In genomic region chr3:95639694-95640093, GRCm38 (mm10) we compare ENCODE assay signal across 19 mouse cellular contexts. TPM values are rescaled to one million over a fixed set of nuclear protein-coding genes. Genes with fewer than 3 reads are reported as not detected.
DNase-seq lines count a peak whose midpoint lies in the region; ATAC-seq and TF ChIP-seq lines count a peak whose summit lies in the region.
"Had no signal": no experiment of that assay in that cellular context is flagged by ENCODE, and none has a peak within 500 bp of the region (broad histone marks: within the 10 kb centered on the region; RNA-seq: fewer than 3 reads in every experiment).

No protein-coding gene starts in this region.

- TF ChIP-seq CTCF in heart, adult 2 months (IDR thresholded peaks at IDR 0.05), result peak; percentile 57
- TF ChIP-seq CTCF in lung, adult 2 months (IDR thresholded peaks at IDR 0.05; ENCODE audit: insufficient read depth, low read length), result peak; percentile 15; the same call in 1 of the 2 replicates
- no peak for TF ChIP-seq CTCF in ES-Bruce4 (IDR thresholded peaks at IDR 0.05; ENCODE audit: low read depth, low read length)
- TF ChIP-seq CTCF in bone marrow, adult 2 months (IDR thresholded peaks at IDR 0.05; ENCODE audit: control insufficient read depth, insufficient read depth, low read length), result 0 out of 2 replicates have a peak, but pooled peaks have one; percentile 9

- TF ChIP-seq POLR2A in heart, adult 2 months (IDR thresholded peaks at IDR 0.05; ENCODE audit: insufficient read depth, low read depth, low read length), result no peak
- no peak for TF ChIP-seq POLR2A in lung, adult 2 months (IDR thresholded peaks at IDR 0.05; ENCODE audit: borderline replicate concordance, extremely low read depth, low read depth, low read length)
- no peak for TF ChIP-seq POLR2A in ES-Bruce4 (IDR thresholded peaks at IDR 0.05; ENCODE audit: insufficient read depth, low read length)
- TF ChIP-seq POLR2A in bone marrow, adult 2 months (IDR thresholded peaks at IDR 0.05; ENCODE audit: borderline replicate concordance, control insufficient read depth, low read depth, low read length), result no peak

- intact Hi-C loops in heart, adult 2 months (cut with DNase I), result loop anchor here (5.0 kb wide), 1 partner anchor 178 kb away; the partner anchor contains the start of gene Rprd2
- intact Hi-C loops in heart, postnatal 36 days (cut with DNase I), result no loop called here

- WGBS in heart, adult 2 months, result 93% methylated on average over 1 of the region's 1 CpGs
- WGBS in lung, adult 2 months, result 83% methylated on average over 1 of the region's 1 CpGs
- WGBS in bone marrow, adult 2 months, result 88% methylated on average over 1 of the region's 1 CpGs
- WGBS in midbrain, embryonic 13.5 days, result 100% methylated on average over 1 of the region's 1 CpGs

- H3K9ac ChIP-seq in heart, adult 2 months (ENCODE audit: low read depth, low read length), result no peak overlapping the region
- H3K9ac ChIP-seq in ES-Bruce4 (ENCODE audit: low read depth, poor library complexity, severe bottlenecking), result no peak overlapping the region
- no peak overlapping the region for H3K9ac ChIP-seq in midbrain, embryonic 13.5 days (replicated peaks)
- H3K9ac ChIP-seq: heart, embryonic 12.5 days; limb, embryonic 15.5 days had no signal

- no peaks in the 10 kb centered on the region for H3K27me3 ChIP-seq in heart, adult 2 months (ENCODE audit: control insufficient read depth, insufficient read depth, low read length)
- no peaks in the 10 kb centered on the region for H3K27me3 ChIP-seq in ES-Bruce4 (ENCODE audit: control insufficient read depth, insufficient read depth, low read length, poor library complexity, severe bottlenecking)
- H3K27me3 ChIP-seq in midbrain, embryonic 13.5 days, result no peaks in the 10 kb centered on the region
- H3K27me3 ChIP-seq: heart, embryonic 12.5 days; limb, embryonic 15.5 days had no signal

- peaks cover 1% of the 10 kb centered on the region; the same call in 1 of the 2 replicates for H3K4me1 ChIP-seq in heart, adult 2 months (ENCODE audit: control insufficient read depth, insufficient read depth, low read length)
- peaks cover 4% of the 10 kb centered on the region; the same call in 1 of the 2 replicates for H3K4me1 ChIP-seq in lung, adult 2 months (ENCODE audit: control insufficient read depth, insufficient read depth, low read length)
- peaks cover 7% of the 10 kb centered on the region for H3K4me1 ChIP-seq in ES-Bruce4 (ENCODE audit: control insufficient read depth, insufficient read depth, low read length)
- no peaks in the 10 kb centered on the region; the same call in 1 of the 2 replicates for H3K4me1 ChIP-seq in bone marrow, adult 2 months (ENCODE audit: control insufficient read depth, insufficient read depth, low read length)
- no peaks in the 10 kb centered on the region for H3K4me1 ChIP-seq in midbrain, embryonic 13.5 days (replicated peaks)
- H3K4me1 ChIP-seq: limb, embryonic 15.5 days had no signal

- no peak for DNase-seq in heart, adult 2 months
- no peak for DNase-seq in heart, postnatal 36 days
- DNase-seq in lung, adult 2 months, result no peak
- DNase-seq in lung, adult 18-20 months, result no peak
- DNase-seq in urinary bladder, postnatal 36 days (ENCODE audit: low spot score in 2 of 2), result no peak
- DNase-seq: adrenal gland, postnatal 10 days; cerebellum, adult 9-11 months; embryo, embryonic 11 days; gastrocnemius, postnatal 25 days; lung, postnatal 4 days; right cerebral cortex, adult 18-20 months had no signal

- H3K4me2 ChIP-seq in midbrain, embryonic 13.5 days (replicated peaks), result no peak overlapping the region
- H3K4me2 ChIP-seq: heart, embryonic 12.5 days; limb, embryonic 15.5 days; midbrain, embryonic 11.5 days had no signal

- no peak for TF ChIP-seq EP300 in heart, adult 2 months (IDR thresholded peaks at IDR 0.05; ENCODE audit: insufficient read depth, low read depth, low read length)
- no peak for TF ChIP-seq EP300 in ES-Bruce4 (IDR thresholded peaks at IDR 0.05; ENCODE audit: insufficient read depth, low read depth, low read length)

- H3K9me3 ChIP-seq in ES-Bruce4 (replicated peaks; ENCODE audit: control insufficient read depth, insufficient read depth, low read length, poor library complexity, severe bottlenecking), result no peaks in the 10 kb centered on the region
- no peaks in the 10 kb centered on the region for H3K9me3 ChIP-seq in midbrain, embryonic 13.5 days
- H3K9me3 ChIP-seq: heart, embryonic 12.5 days; limb, embryonic 15.5 days had no signal

- no peak overlapping the region for H3K4me3 ChIP-seq in heart, adult 2 months
- H3K4me3 ChIP-seq in lung, adult 2 months (replicated peaks; ENCODE audit: extremely low read depth, low read depth, low read length), result no peak overlapping the region
- H3K4me3 ChIP-seq in ES-Bruce4 (ENCODE audit: low read depth, low read length), result no peak overlapping the region
- no peak overlapping the region for H3K4me3 ChIP-seq in bone marrow, adult 2 months (replicated peaks; ENCODE audit: control insufficient read depth, low read depth, low read length)
- no peak overlapping the region for H3K4me3 ChIP-seq in midbrain, embryonic 13.5 days (replicated peaks)
- H3K4me3 ChIP-seq: heart, embryonic 12.5 days; limb, embryonic 15.5 days had no signal

- no peak overlapping the region for H3K27ac ChIP-seq in heart, adult 2 months
- H3K27ac ChIP-seq in ES-Bruce4 (ENCODE audit: insufficient read depth, low read length), result 0 out of 2 replicates have a peak overlapping the region, but pooled peaks have one; percentile 43
- 0 out of 2 replicates have a peak overlapping the region, but pooled peaks have one; percentile 24 for H3K27ac ChIP-seq in bone marrow, adult 2 months (ENCODE audit: control insufficient read depth, insufficient read depth, low read depth, low read length, poor library complexity)
- H3K27ac ChIP-seq in midbrain, embryonic 13.5 days, result no peak overlapping the region
- H3K27ac ChIP-seq: limb, embryonic 15.5 days had no signal

- H3K79me2 ChIP-seq in heart, adult 2 months (replicated peaks; ENCODE audit: control insufficient read depth, insufficient read depth, low read length), result no peaks in the 10 kb centered on the region

- no peaks in the 10 kb centered on the region for H3K36me3 ChIP-seq in heart, adult 2 months (ENCODE audit: control insufficient read depth, insufficient read depth, low read length)
- H3K36me3 ChIP-seq in ES-Bruce4 (ENCODE audit: control insufficient read depth, insufficient read depth, low read length, poor library complexity, severe bottlenecking), result peaks cover 11% of the 10 kb centered on the region
- H3K36me3 ChIP-seq in midbrain, embryonic 13.5 days, result peaks cover 54% of the 10 kb centered on the region

- ATAC-seq in midbrain, embryonic 13.5 days, result no peak
- ATAC-seq: forebrain, embryonic 14.5 days had no signal

RNA-seq across cellular contexts. Expression of gene Ensa, which starts 14.9 kb away (rescaled TPM):
- total RNA-seq in heart, adult 2 months (2021), result 10 to 100 TPM; 71.5 to 77.7 TPM
- polyA plus RNA-seq in heart, adult 2 months (2012; rRNA removed), result 17.4 and 28.3 TPM in 2 replicates
- 10 to 100 TPM; 73.0 to 75.0 TPM for total RNA-seq in heart, postnatal 36 days (2021)
- polyA plus RNA-seq in lung, adult 2 months (2012; rRNA removed), result 9.3 and 15.7 TPM in 2 replicates
- polyA plus RNA-seq in ES-Bruce4 (2011; ENCODE audit: insufficient read depth, insufficient read length, low read depth, missing spikeins), result 67.4 and 68.5 TPM in 2 replicates
- polyA plus RNA-seq in bone marrow, adult 2 months (2011; ENCODE audit: insufficient read depth, insufficient read length, low replicate concordance, missing spikeins), result 29.3 and 36.2 TPM in 2 replicates
- polyA plus RNA-seq in midbrain, embryonic 13.5 days (2015; fragmentation: Nextera tagmentation; extraction: Ambion mirVana), result 116 TPM in 2 replicates

RNA-seq across cellular contexts. Expression of gene Mcl1, which starts 18.9 kb away (rescaled TPM):
- 100 to 1,000 TPM; 134 to 139 TPM for total RNA-seq in heart, adult 2 months (2021)
- 39.1 and 64.4 TPM in 2 replicates for polyA plus RNA-seq in heart, adult 2 months (2012; rRNA removed)
- total RNA-seq in heart, postnatal 36 days (2021), result 100 to 1,000 TPM; 151 to 156 TPM
- polyA plus RNA-seq in lung, adult 2 months (2012; rRNA removed), result 89.2 and 178 TPM in 2 replicates
- polyA plus RNA-seq in ES-Bruce4 (2011; ENCODE audit: insufficient read depth, insufficient read length, low read depth, missing spikeins), result 247 and 264 TPM in 2 replicates
- 88.8 and 134 TPM in 2 replicates for polyA plus RNA-seq in bone marrow, adult 2 months (2011; ENCODE audit: insufficient read depth, insufficient read length, low replicate concordance, missing spikeins)
- 46.9 and 56.3 TPM in 2 replicates for polyA plus RNA-seq in midbrain, embryonic 13.5 days (2015; fragmentation: Nextera tagmentation; extraction: Ambion mirVana)

RNA-seq across cellular contexts. Expression of gene Adamtsl4, which starts 48.0 kb away (rescaled TPM):
- 10 to 100 TPM; 39.2 to 51.4 TPM for total RNA-seq in heart, adult 2 months (2021)
- polyA plus RNA-seq in heart, adult 2 months (2012; rRNA removed), result 36.2 and 46.2 TPM in 2 replicates
- 10 to 100 TPM; 62.2 to 67.6 TPM for total RNA-seq in heart, postnatal 36 days (2021)
- polyA plus RNA-seq in lung, adult 2 months (2012; rRNA removed), result 51.3 and 52.3 TPM in 2 replicates
- 6.9 and 10.1 TPM in 2 replicates for polyA plus RNA-seq in ES-Bruce4 (2011; ENCODE audit: insufficient read depth, insufficient read length, low read depth, missing spikeins)
- 1.9 and 2.7 TPM in 2 replicates for polyA plus RNA-seq in bone marrow, adult 2 months (2011; ENCODE audit: insufficient read depth, insufficient read length, low replicate concordance, missing spikeins)
- 0.68 and 1.9 TPM in 2 replicates for polyA plus RNA-seq in midbrain, embryonic 13.5 days (2015; fragmentation: Nextera tagmentation; extraction: Ambion mirVana)
- total RNA-seq: hematopoietic stem cell, adult 5-6 weeks had no signal

RNA-seq across cellular contexts. Expression of gene Golph3l, which starts 51.0 kb away (rescaled TPM):
- total RNA-seq in heart, adult 2 months (2021), result 10 to 100 TPM; 15.6 to 17.8 TPM
- polyA plus RNA-seq in heart, adult 2 months (2012; rRNA removed), result 6.0 and 11.5 TPM in 2 replicates
- 10 to 100 TPM; 19.1 to 20.0 TPM for total RNA-seq in heart, postnatal 36 days (2021)
- polyA plus RNA-seq in lung, adult 2 months (2012; rRNA removed), result 4.5 and 10.0 TPM in 2 replicates
- polyA plus RNA-seq in ES-Bruce4 (2011; ENCODE audit: insufficient read depth, insufficient read length, low read depth, missing spikeins), result 39.0 and 40.7 TPM in 2 replicates
- polyA plus RNA-seq in bone marrow, adult 2 months (2011; ENCODE audit: insufficient read depth, insufficient read length, low replicate concordance, missing spikeins), result 11.8 and 20.7 TPM in 2 replicates
- 35.2 and 37.7 TPM in 2 replicates for polyA plus RNA-seq in midbrain, embryonic 13.5 days (2015; fragmentation: Nextera tagmentation; extraction: Ambion mirVana)

Comparison
In these comparisons a context has a peak if more than half of its experiments do, and no peak if none do; other contexts are left out.
1. H3K27ac ChIP-seq: peak in ES-Bruce4 (single experiment) and bone marrow, adult 2 months (single experiment); none in heart, adult 2 months (single experiment) and midbrain, embryonic 13.5 days (single experiment).